Mouse (Mus musculus): ENCODE data around the gene Rapgef4.

The Rapgef4 gene

GRCm38 (mm10) chr2:72228881-72229280, 247.8 kb downstream of the Rapgef4 start:
- DNase-seq (ENCODE audit: extremely low spot score, low spot score) = no peak

GRCm38 (mm10) chr2:72230545-72230944, 249.5 kb downstream of the Rapgef4 start:
- DNase-seq (ENCODE audit: extremely low spot score, low spot score) = no peak

GRCm38 (mm10) chr2:72234085-72234484, 253.0 kb downstream of the Rapgef4 start:
- DNase-seq (ENCODE audit: extremely low spot score, low spot score) = no peak

- peak; percentile 74 for DNase-seq (ENCODE audit: extremely low spot score, low spot score)
Measured at GRCm38 (mm10) chr2:72234943-72235342, 253.9 kb downstream of the Rapgef4 start.

- DNase-seq (ENCODE audit: extremely low spot score, low spot score) = no peak
Measured at GRCm38 (mm10) chr2:72235361-72235901, 254.4 kb downstream of the Rapgef4 start.

- DNase-seq (ENCODE audit: extremely low spot score, low spot score) = no peak
Measured at GRCm38 (mm10) chr2:72238421-72238820, 257.4 kb downstream of the Rapgef4 start.

GRCm38 (mm10) chr2:72238925-72239324, 257.9 kb downstream of the Rapgef4 start:
- no peak for DNase-seq (ENCODE audit: extremely low spot score, low spot score)

GRCm38 (mm10) chr2:72239456-72239855, 258.4 kb downstream of the Rapgef4 start:
- no peak for DNase-seq (ENCODE audit: extremely low spot score, low spot score)

- DNase-seq (ENCODE audit: extremely low spot score, low spot score) = no peak
Measured at GRCm38 (mm10) chr2:72239993-72240392, 259.0 kb downstream of the Rapgef4 start.

- no peak for DNase-seq (ENCODE audit: extremely low spot score, low spot score)
Measured at GRCm38 (mm10) chr2:72240691-72241090, 259.7 kb downstream of the Rapgef4 start.

- no peak for DNase-seq (ENCODE audit: extremely low spot score, low spot score)
Measured at GRCm38 (mm10) chr2:72241714-72242472, 260.9 kb downstream of the Rapgef4 start.

- DNase-seq (ENCODE audit: extremely low spot score, low spot score) = no peak
Measured at GRCm38 (mm10) chr2:72242910-72243675, 262.1 kb downstream of the Rapgef4 start.

GRCm38 (mm10) chr2:72245631-72246030, 264.6 kb downstream of the Rapgef4 start:
- no peak for DNase-seq (ENCODE audit: extremely low spot score, low spot score)

- DNase-seq (ENCODE audit: extremely low spot score, low spot score) = no peak
Measured at GRCm38 (mm10) chr2:72246376-72246775, 265.3 kb downstream of the Rapgef4 start.

GRCm38 (mm10) chr2:72247819-72248218, 266.8 kb downstream of the Rapgef4 start:
- DNase-seq (ENCODE audit: extremely low spot score, low spot score) = no peak

GRCm38 (mm10) chr2:72252510-72253505, 271.8 kb downstream of the Rapgef4 start:
- DNase-seq (ENCODE audit: extremely low spot score, low spot score) = no peak

GRCm38 (mm10) chr2:72253882-72254281, 272.8 kb downstream of the Rapgef4 start:
- no peak for DNase-seq (ENCODE audit: extremely low spot score, low spot score)

- no peak for DNase-seq (ENCODE audit: extremely low spot score, low spot score)
Measured at GRCm38 (mm10) chr2:72254813-72255582, 274.0 kb downstream of the Rapgef4 start.

- DNase-seq (ENCODE audit: extremely low spot score, low spot score) = no peak
Measured at GRCm38 (mm10) chr2:72260704-72261103, 279.7 kb downstream of the Rapgef4 start.

- DNase-seq (ENCODE audit: extremely low spot score, low spot score) = no peak
Measured at GRCm38 (mm10) chr2:72262814-72263480, 281.9 kb downstream of the Rapgef4 start.

Measured in neural tube, embryonic 10.5 days (tissue).